Mouse (Mus musculus): ENCODE data around the gene Cyfip2.

DNA sequence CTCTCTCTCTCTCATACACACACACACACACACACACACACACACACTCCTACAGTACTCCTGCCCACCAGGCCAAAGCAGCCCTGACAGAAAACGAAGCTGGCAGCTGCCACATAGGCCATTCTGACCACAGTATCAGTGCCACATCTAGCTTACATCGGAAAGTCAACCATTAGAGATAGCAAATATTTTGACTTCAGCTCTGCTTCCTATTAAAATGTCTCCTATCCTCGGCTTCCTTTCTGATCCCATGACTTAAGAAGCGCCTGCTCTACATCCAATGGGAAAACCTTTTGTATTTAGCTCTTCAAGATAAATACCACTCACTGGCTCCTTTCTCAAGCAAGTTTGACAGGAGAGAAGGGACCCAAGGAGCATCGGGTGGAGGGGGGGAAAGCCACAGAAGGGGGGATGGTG is 2.0 kb downstream of the Cyfip2 start:
- TF ChIP-seq EP300 (IDR thresholded peaks at IDR 0.05; ENCODE audit: insufficient read depth, low read depth, low read length) = no peak
- TF ChIP-seq CTCF (IDR thresholded peaks at IDR 0.05; ENCODE audit: low read depth, low read length) = no peak
- TF ChIP-seq POLR2A (IDR thresholded peaks at IDR 0.05; ENCODE audit: insufficient read depth, low read length) = no peak
